Mouse (Mus musculus): ENCODE results near the gene Isoc2a. TPM values are rescaled to one million over a fixed set of nuclear protein-coding genes. Genes with fewer than 3 reads are reported as not detected.
"Not testable (repeated sequence)": the region's sequence is repeated elsewhere in the genome, so short reads cannot be mapped to it uniquely, and the experiment has no call there.

Gene Isoc2a
- polyA plus RNA-seq, 1 experiment from 2014 or later: 1.2 TPM

GRCm38 (mm10) chr7:4865579-4866493, 11.1 kb upstream of the Isoc2a start:
- peak overlapping the region; percentile 52 for H3K27ac ChIP-seq
- WGBS: 4% methylated on average over 40 of the region's 40 CpGs

DNA sequence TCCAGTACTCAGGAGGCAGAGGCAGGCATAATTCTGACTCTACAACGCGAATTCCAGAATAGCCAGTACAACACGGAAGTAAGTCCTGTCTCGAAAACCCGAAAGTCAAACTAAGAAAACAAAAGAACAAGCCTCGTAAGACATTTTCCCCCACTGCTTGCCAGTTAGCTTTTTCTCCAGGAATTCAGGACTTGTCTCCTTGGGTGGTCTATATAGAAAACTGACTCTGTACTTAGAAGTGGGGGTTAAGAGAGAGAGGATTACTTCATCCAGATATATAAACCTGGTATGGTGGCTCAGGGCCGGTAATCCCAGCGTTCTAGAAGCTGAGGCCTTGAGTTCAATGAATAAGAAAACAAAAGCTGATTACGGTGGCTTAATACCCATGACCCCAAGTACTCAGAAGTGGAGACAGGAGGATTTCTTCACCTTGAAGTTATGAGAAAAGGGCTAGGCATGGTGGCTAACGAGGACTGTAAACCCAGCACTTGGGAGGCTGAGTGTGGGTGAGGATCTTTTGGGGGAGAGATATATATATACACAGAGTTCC, 10.2 kb upstream of the Isoc2a start:
- Histone ChIP-seq H3K4me1 (peaks cover 19% of the 10 kb centered on the region), H3K36me3 (no peaks in the 10 kb centered on the region), H3K27ac (peak overlapping the region; percentile 17; the same call in 1 of the 2 replicates), H3K9me3 (no peaks in the 10 kb centered on the region), H3K4me3 (peak overlapping the region; percentile 60), H3K9ac (peak overlapping the region; percentile 69), H3K27me3 (no peaks in the 10 kb centered on the region), H3K4me2 (replicated peaks) (peak overlapping the region; percentile 68)
- ATAC-seq (ENCODE audit: low FRiP score, low read depth): no peak
- 53% methylated on average over 10 of the region's 10 CpGs for WGBS

More at GRCm38 (mm10) chr7:4865579-4866493, 11.1 kb upstream of the Isoc2a start:
- Histone ChIP-seq H3K4me3 (peak overlapping the region; percentile 60), H3K9ac (peak overlapping the region; percentile 69), H3K36me3 (no peaks in the 10 kb centered on the region), H3K4me1 (peaks cover 19% of the 10 kb centered on the region), H3K27me3 (no peaks in the 10 kb centered on the region), H3K4me2 (replicated peaks) (peak overlapping the region; percentile 68), H3K9me3 (no peaks in the 10 kb centered on the region)
- peak; percentile 100 for ATAC-seq (ENCODE audit: low FRiP score, low read depth)

DNA sequence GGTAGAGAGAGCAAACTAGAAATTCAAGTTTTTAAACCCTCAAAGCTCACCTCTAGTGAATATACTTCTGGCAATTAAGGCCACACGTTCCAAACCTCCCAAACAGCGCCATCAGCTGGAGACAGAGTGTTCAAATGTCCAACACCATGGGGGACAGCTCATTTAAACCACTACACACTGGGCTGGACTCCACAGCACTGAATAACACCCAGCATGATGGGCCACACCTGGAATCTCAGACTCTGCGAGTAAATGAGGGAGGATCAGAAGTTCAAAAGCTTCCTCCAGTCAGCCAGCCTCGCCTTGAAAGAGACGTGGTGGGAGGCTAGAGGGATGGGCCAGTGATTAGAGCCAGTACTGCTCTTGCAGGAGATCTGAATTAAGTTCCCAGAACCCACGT, 6.8 kb upstream of the Isoc2a start, which contains the start of gene Isoc2b:
Gene Isoc2b (minus strand): TSS at position 126 of the 400 bp plus-strand sequence.
- WGBS: 43% methylated on average over 6 of the region's 6 CpGs
- ATAC-seq (ENCODE audit: low FRiP score, low read depth): no peak
- Histone ChIP-seq H3K36me3 (no peaks in the 10 kb centered on the region), H3K27me3 (no peaks in the 10 kb centered on the region), H3K9ac (no peak within 1 kb of the TSS), H3K4me3 (no peak within 1 kb of the TSS), H3K4me2 (replicated peaks) (no peak within 1 kb of the TSS), H3K9me3 (no peaks in the 10 kb centered on the region), H3K27ac (no peak within 1 kb of the TSS), H3K4me1 (peaks cover 14% of the 10 kb centered on the region)

DNA sequence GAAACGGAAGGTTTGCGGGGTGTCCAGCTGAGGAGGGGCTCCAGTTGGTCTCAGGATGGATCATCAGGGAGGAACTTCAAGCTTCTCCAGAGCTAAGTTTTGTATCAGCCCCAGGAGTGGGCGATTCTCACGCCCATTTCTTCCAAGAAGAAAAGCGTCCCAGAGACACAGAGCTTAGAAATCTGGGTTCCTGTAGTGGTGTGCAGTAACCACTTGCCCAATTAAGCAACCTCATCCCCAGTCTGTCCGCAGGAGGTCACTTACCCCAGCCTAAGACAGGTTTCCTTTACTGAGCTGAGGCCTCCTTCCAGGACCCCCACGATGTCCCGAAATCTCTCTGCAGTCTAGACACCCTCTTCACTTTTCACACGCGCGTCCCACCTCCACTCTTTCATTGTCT, 273 bp downstream of the Isoc2a start:
- Histone ChIP-seq H3K27me3 (no peaks in the 10 kb centered on the region), H3K4me3 (peak overlapping the region; percentile 54), H3K27ac (no peak overlapping the region), H3K36me3 (no peaks in the 10 kb centered on the region), H3K4me2 (replicated peaks) (peak overlapping the region; percentile 82), H3K9ac (peak overlapping the region; percentile 69), H3K9me3 (no peaks in the 10 kb centered on the region), H3K4me1 (peaks cover 15% of the 10 kb centered on the region)
- ATAC-seq (ENCODE audit: low FRiP score, low read depth): peak; percentile 17
- 7% methylated on average over 11 of the region's 11 CpGs for WGBS

GRCm38 (mm10) chr7:4878186-4878585, 1.2 kb downstream of the Isoc2a start:
- H3K4me2 ChIP-seq (replicated peaks): peak overlapping the region; percentile 82
- H3K4me1 ChIP-seq: peaks cover 15% of the 10 kb centered on the region
- no peaks in the 10 kb centered on the region for H3K27me3 ChIP-seq
- no peaks in the 10 kb centered on the region for H3K9me3 ChIP-seq
- H3K9ac ChIP-seq: no peak overlapping the region; the same call in 1 of the 2 replicates
- no peak for ATAC-seq (ENCODE audit: low FRiP score, low read depth)
- no peaks in the 10 kb centered on the region for H3K36me3 ChIP-seq
- no peak overlapping the region; the same call in 1 of the 2 replicates for H3K4me3 ChIP-seq
- H3K27ac ChIP-seq: no peak overlapping the region

- H3K9me3 ChIP-seq; ATAC-seq (ENCODE audit: low FRiP score, low read depth); H3K27ac ChIP-seq: not testable (repeated sequence)
These were observed 2.1 kb downstream of the Isoc2a start for GRCm38 (mm10) chr7:4879036-4879435.

GRCm38 (mm10) chr7:4886680-4887079, 9.7 kb downstream of the Isoc2a start:
- H3K36me3 ChIP-seq: peaks cover 5% of the 10 kb centered on the region; the same call in 1 of the 2 replicates
- H3K27me3 ChIP-seq: no peaks in the 10 kb centered on the region
- 45% methylated on average over 4 of the region's 4 CpGs for WGBS
- H3K9me3 ChIP-seq: no peaks in the 10 kb centered on the region
- no peaks in the 10 kb centered on the region for H3K4me1 ChIP-seq
- no peak for ATAC-seq (ENCODE audit: low FRiP score, low read depth)
- H3K4me2 ChIP-seq (replicated peaks): no peak overlapping the region
- H3K27ac ChIP-seq: no peak overlapping the region
- no peak overlapping the region for H3K4me3 ChIP-seq
- H3K9ac ChIP-seq: no peak overlapping the region

More at GRCm38 (mm10) chr7:4879036-4879435, 2.1 kb downstream of the Isoc2a start:
- H3K27me3 ChIP-seq; H3K4me3 ChIP-seq; H3K4me2 ChIP-seq (replicated peaks); H3K9ac ChIP-seq; H3K36me3 ChIP-seq: not testable (repeated sequence)
- H3K4me1 ChIP-seq: peaks cover 15% of the 10 kb centered on the region
- whole genome bisulfite sequencing: 89% methylated on average over 1 of the region's 1 CpGs

DNA sequence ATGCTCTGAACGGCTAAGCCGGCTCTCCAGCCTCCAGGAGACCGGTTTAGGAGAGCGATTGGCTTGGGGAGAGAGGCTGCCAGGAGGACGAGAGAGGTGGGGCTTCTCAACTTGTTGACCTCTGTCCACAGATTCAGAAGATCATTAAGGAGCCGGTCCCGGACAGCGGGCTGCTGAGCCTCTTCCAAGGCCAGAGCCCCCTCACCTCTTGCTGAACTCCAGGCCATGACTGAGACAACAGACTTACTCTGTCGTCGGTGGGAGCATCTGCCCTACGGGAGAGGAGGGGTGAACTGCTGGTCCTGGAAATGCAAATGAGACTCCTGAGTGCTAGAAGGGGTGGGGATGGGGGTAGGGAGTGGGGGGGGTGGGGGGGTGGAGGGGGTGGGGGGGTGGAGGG, 18.2 kb downstream of the Isoc2a start:
- H3K4me2 ChIP-seq (replicated peaks): no peak overlapping the region
- H3K27me3 ChIP-seq: peaks cover 22% of the 10 kb centered on the region
- peaks cover 6% of the 10 kb centered on the region; the same call in 1 of the 2 replicates for H3K36me3 ChIP-seq
- no peaks in the 10 kb centered on the region for H3K9me3 ChIP-seq
- H3K4me3 ChIP-seq: no peak overlapping the region
- no peak for ATAC-seq (ENCODE audit: low FRiP score, low read depth)
- H3K9ac ChIP-seq: no peak overlapping the region
- WGBS: 60% methylated on average over 11 of the region's 11 CpGs
- peaks cover 5% of the 10 kb centered on the region for H3K4me1 ChIP-seq
- H3K27ac ChIP-seq: no peak overlapping the region

- no peak overlapping the region for H3K27ac ChIP-seq
- peak overlapping the region; percentile 28 for H3K4me3 ChIP-seq
- peaks cover 5% of the 10 kb centered on the region for H3K4me1 ChIP-seq
- H3K36me3 ChIP-seq: no peaks in the 10 kb centered on the region
- 15% methylated on average over 15 of the region's 18 CpGs for WGBS
- H3K9ac ChIP-seq: peak overlapping the region; percentile 45
- ATAC-seq (ENCODE audit: low FRiP score, low read depth): peak; percentile 37; the same call in 1 of the 2 replicates
- peaks cover 33% of the 10 kb centered on the region for H3K27me3 ChIP-seq
- H3K9me3 ChIP-seq: peaks cover 5% of the 10 kb centered on the region; the same call in 1 of the 2 replicates
- H3K4me2 ChIP-seq (replicated peaks): peak overlapping the region; percentile 54
These were observed 22.1 kb downstream of the Isoc2a start for GRCm38 (mm10) chr7:4898851-4899648.

DNA sequence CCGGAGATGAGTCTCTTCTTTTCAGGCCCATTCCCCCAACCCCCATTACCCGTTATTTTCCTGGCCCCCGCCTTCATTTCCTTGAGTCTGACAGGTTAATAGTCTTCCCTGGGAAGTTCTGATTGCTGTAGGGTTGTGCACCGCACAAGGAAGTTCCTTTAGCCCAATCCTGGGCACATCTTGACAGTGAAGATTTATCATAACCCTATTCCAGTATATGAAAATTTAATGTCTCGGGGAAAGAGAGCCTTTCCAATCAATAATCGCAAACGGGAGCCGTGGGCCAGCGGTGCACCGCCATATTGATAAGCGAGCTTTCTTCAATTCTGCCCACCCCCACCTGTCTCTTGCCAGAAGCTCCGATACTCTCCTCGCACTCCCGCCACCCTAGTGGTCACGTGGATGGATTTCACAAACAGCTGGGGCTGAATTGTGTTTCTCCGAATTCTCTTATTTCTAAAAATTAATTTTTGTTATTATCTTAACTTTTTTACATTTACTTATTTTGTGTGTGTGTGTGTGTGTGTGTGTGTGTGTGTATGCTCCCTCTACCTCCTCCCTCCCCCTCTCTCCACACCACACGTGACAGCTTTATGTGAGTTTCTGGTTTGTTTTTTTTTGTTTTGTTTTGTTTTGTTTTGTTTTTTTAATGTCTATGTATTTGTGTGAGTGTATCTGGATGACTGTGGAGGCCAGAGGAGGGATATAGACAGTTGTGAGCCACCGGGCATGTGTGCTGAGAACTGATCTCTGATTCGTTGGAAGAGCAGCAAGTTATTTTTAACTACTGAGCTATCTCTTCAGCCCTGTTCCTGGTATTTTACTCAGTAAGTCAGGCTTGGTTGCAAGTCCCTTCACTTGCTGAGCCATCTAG, 22.9 kb downstream of the Isoc2a start:
- Histone ChIP-seq H3K4me2 (replicated peaks) (peak overlapping the region; percentile 54), H3K27ac (no peak overlapping the region)

GRCm38 (mm10) chr7:4900523-4900851, 23.5 kb downstream of the Isoc2a start:
- no peak overlapping the region for H3K9ac ChIP-seq
- 34% methylated on average over 11 of the region's 11 CpGs for WGBS
- no peak overlapping the region for H3K4me3 ChIP-seq

More for the DNA sequence above, 22.9 kb downstream of the Isoc2a start:
- no peaks in the 10 kb centered on the region for H3K36me3 ChIP-seq
- H3K27me3 ChIP-seq: peaks cover 33% of the 10 kb centered on the region
- H3K4me3 ChIP-seq: peak overlapping the region; percentile 28
- peaks cover 5% of the 10 kb centered on the region; the same call in 1 of the 2 replicates for H3K9me3 ChIP-seq
- peaks cover 5% of the 10 kb centered on the region for H3K4me1 ChIP-seq
- H3K9ac ChIP-seq: peak overlapping the region; percentile 45
- WGBS: 6% methylated on average over 18 of the region's 19 CpGs
- ATAC-seq (ENCODE audit: low FRiP score, low read depth): 0 out of 2 replicates have a peak, but pooled peaks have one; percentile 65

More at GRCm38 (mm10) chr7:4900523-4900851, 23.5 kb downstream of the Isoc2a start:
- Histone ChIP-seq H3K9me3 (peaks cover 5% of the 10 kb centered on the region; the same call in 1 of the 2 replicates), H3K36me3 (no peaks in the 10 kb centered on the region), H3K4me2 (replicated peaks) (peak overlapping the region; percentile 54), H3K4me1 (peaks cover 5% of the 10 kb centered on the region), H3K27ac (no peak overlapping the region), H3K27me3 (peaks cover 33% of the 10 kb centered on the region)
- no peak for ATAC-seq (ENCODE audit: low FRiP score, low read depth)

Measured in limb, embryonic 13.5 days (tissue).